Mouse (Mus musculus) liver, embryonic 14.5 days (tissue): ENCODE results near the gene Zfp316. TPM values are rescaled to one million over a fixed set of nuclear protein-coding genes. Genes with fewer than 3 reads are reported as not detected.

Experiments used
- ATAC-seq: fragments of 200-750 bp; cut with Nextera tagmentation; 2 replicates; pipeline ENCODE4 v1.8.0; 2017; ENCODE audit warnings: moderate number of reproducible peaks, mild to moderate bottlenecking, moderate library complexity; ENCODE audit not compliant: insufficient read depth
- DNase-seq, 3 experiments: peaks; one replicate each; pipeline ENCODE4 v3.0.0-alpha.2; 2012 to 2013; ENCODE audit warnings: low read depth in 3 of 3, low spot score in 3 of 3
- H3K27ac ChIP-seq: fragments of 300-500 bp; sonication (generic); 2 replicates; pipeline ENCODE4 v1.5.1; 2014; ENCODE audit warnings: moderate library complexity, mild to moderate bottlenecking, control low read depth, inconsistent platforms
- H3K27me3 ChIP-seq: fragments of 300-500 bp; sonication (generic); 2 replicates; pipeline ENCODE4 v1.6.1; 2014; ENCODE audit warnings: mild to moderate bottlenecking, low read length, moderate library complexity; ENCODE audit not compliant: control insufficient read depth, insufficient read depth
- H3K36me3 ChIP-seq: fragments of 300-500 bp; sonication (generic); replicated peaks from 2 replicates; pipeline ENCODE4 v1.6.1; 2014; ENCODE audit warnings: low read depth; ENCODE audit not compliant: control insufficient read depth, insufficient read depth
- H3K4me1 ChIP-seq, 2 experiments: fragments of 200-500 bp in 1 of 2; fragments of 300-500 bp in 1 of 2; sonication (generic) in 1 of 2; replicated peaks; 2 replicates each; pipeline ENCODE4 v1.6.1; 2012 to 2014; ENCODE audit warnings: antibody characterized with exemption in 1 of 2, inconsistent platforms in 1 of 2, low read length in 1 of 2; ENCODE audit not compliant: control insufficient read depth in 2 of 2, insufficient read depth in 2 of 2
- H3K4me2 ChIP-seq: fragments of 300-500 bp; sonication (generic); 2 replicates; pipeline ENCODE4 v1.6.1; 2014; ENCODE audit warnings: low read depth, mild to moderate bottlenecking, control low read depth, moderate library complexity
- H3K4me3 ChIP-seq, 2 experiments: fragments of 200-500 bp in 1 of 2; fragments of 300-500 bp in 1 of 2; sonication (generic) in 1 of 2; 2 replicates each; pipeline ENCODE4 v1.5.1; 2012 to 2014; ENCODE audit warnings: low read depth in 2 of 2, low read length in 2 of 2, mild to moderate bottlenecking in 2 of 2, control low read depth in 1 of 2, inconsistent platforms in 1 of 2, moderate library complexity in 1 of 2; ENCODE audit not compliant: insufficient read depth in 1 of 2
- H3K9ac ChIP-seq: fragments of 300-500 bp; sonication (generic); replicated peaks from 2 replicates; pipeline ENCODE4 v1.6.1; 2014; ENCODE audit warnings: mild to moderate bottlenecking, control low read depth, moderate library complexity
- H3K9me3 ChIP-seq: fragments of 300-500 bp; sonication (generic); 2 replicates; pipeline ENCODE4 v1.6.1; 2016; ENCODE audit warnings: low read length, mixed read lengths; ENCODE audit not compliant: control insufficient read depth
- CTCF ChIP-seq: IDR thresholded peaks from 2 replicates; pipeline ENCODE4 v1.5.1; 2016; ENCODE audit warnings: antibody characterized with exemption, low read depth, control low read depth
- EP300 ChIP-seq: IDR thresholded peaks from 2 replicates; pipeline ENCODE4 v1.6.1; 2016; ENCODE audit warnings: antibody characterized with exemption, low read depth
- whole genome bisulfite sequencing: fragments of 180-500 bp; shearing (Covaris S2); extraction: QIAGEN DNeasy Blood & Tissue Kit; methylation state at CpG from one replicate; pipeline ENCODE4 v1.1.7; 2014; ENCODE audit not compliant: insufficient replicate concordance; 5-methylcytosine and 5-hydroxymethylcytosine counted together
- polyA plus RNA-seq, 2 experiments: library from polyadenylated mRNA; depleted of rRNA in 1 of 2; stranded (reverse) in 1 of 2; unstranded in 1 of 2; fragments of >200 nt; fragmentation: Nextera tagmentation in 1 of 2; extraction: Ambion mirVana in 1 of 2; gene quantifications; 2 replicates each; pipeline versions ENCODE4 v1.2.1 to v1.2.3; 2012 to 2014

The Zfp316 gene
- polyA plus RNA-seq, 2 experiments, result 0.05 to 0.33 TPM

DNA sequence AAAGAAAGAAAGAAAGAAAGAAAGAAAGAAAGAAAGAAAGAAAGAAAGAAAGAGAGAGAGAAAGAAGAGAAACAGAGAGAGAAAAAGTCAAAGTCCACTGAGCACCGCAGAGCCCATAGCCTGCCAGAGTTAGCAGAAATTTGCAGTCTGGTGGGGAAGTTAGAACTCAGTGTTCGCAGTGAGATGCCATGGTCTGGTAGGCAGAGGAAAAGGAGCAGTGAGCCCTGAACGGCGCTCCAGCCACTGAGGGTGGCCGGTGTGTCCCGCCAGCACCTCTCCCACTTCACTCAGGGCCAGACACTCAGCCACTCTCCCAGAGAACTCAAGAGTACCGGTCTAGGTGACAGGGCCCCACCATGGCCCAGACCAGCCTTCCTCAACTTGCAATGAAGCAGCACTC is 34.4 kb upstream of the Zfp316 start:
- Histone ChIP-seq H3K27ac (no peak overlapping the region), H3K27me3 (no peaks in the 10 kb centered on the region), H3K4me2 (no peak overlapping the region), H3K4me1 (no peaks in the 10 kb centered on the region), H3K36me3 (peaks cover 39% of the 10 kb centered on the region), H3K9ac (no peak overlapping the region), H3K4me3 (no peak overlapping the region), H3K9me3 (no peaks in the 10 kb centered on the region)
- WGBS, result 86% methylated on average over 7 of the region's 7 CpGs
- ATAC-seq, result no peak
- DNase-seq, result no peak
- TF ChIP-seq CTCF (no peak), EP300 (no peak)

DNA sequence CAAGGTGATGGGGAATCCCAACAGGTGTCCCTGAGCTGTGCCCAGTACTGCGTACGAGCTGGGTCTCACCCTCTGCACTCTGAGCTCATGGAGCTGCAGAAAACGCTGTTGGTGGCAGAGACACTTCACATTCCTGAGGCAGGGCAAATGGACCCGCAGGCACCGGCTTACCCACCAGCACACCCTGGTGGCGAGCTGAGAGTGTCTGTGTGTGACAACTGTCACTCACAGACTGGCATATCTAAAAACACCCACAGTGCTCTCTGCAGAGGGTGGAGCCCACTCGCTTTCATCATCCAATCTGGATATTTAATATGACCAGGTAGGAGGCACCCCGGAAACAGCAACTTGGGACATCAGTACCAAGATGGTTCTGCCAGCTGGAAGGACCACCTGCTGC is 31.5 kb upstream of the Zfp316 start:
- H3K9ac ChIP-seq, result no peak overlapping the region
- WGBS, result 80% methylated on average over 8 of the region's 8 CpGs
- ATAC-seq (no peak), DNase-seq (no peak)
- TF ChIP-seq CTCF, result peak; percentile 63
- no peak for TF ChIP-seq EP300
- H3K4me2 ChIP-seq, result no peak overlapping the region
- no peaks in the 10 kb centered on the region for H3K27me3 ChIP-seq
- H3K4me3 ChIP-seq, result no peak overlapping the region
- H3K9me3 ChIP-seq, result no peaks in the 10 kb centered on the region
- H3K27ac ChIP-seq, result no peak overlapping the region
- H3K36me3 ChIP-seq, result peaks cover 17% of the 10 kb centered on the region
- H3K4me1 ChIP-seq, result no peaks in the 10 kb centered on the region

DNA sequence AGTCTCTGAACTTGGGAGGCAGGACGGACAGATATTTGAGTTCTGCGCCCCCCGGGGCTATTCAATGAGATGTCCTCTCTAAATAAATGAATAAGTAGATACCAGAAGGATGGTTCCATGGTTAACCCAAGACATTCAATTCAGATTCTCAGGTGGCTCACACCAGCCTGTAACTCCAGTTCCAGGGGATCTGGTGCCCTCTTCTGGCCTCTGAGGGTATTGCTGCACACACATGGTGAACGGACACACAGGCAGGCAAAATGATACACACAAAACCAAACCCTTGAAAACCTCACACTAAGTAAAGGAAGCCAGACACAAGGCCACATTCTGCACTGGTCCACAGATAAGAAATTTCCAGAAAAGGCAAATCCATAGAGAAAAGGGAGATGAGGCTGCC is 29.9 kb upstream of the Zfp316 start:
- peaks cover 8% of the 10 kb centered on the region; the same call in 1 of the 2 replicates for H3K36me3 ChIP-seq
- H3K4me3 ChIP-seq, result no peak overlapping the region
- H3K9ac ChIP-seq, result no peak overlapping the region
- no peak for TF ChIP-seq EP300
- TF ChIP-seq CTCF, result peak; percentile 87
- WGBS, result 86% methylated on average over 4 of the region's 4 CpGs
- no peak for DNase-seq
- H3K27me3 ChIP-seq, result no peaks in the 10 kb centered on the region
- no peak overlapping the region for H3K4me2 ChIP-seq
- no peak overlapping the region for H3K27ac ChIP-seq
- no peak for ATAC-seq
- no peaks in the 10 kb centered on the region for H3K4me1 ChIP-seq
- no peaks in the 10 kb centered on the region for H3K9me3 ChIP-seq

DNA sequence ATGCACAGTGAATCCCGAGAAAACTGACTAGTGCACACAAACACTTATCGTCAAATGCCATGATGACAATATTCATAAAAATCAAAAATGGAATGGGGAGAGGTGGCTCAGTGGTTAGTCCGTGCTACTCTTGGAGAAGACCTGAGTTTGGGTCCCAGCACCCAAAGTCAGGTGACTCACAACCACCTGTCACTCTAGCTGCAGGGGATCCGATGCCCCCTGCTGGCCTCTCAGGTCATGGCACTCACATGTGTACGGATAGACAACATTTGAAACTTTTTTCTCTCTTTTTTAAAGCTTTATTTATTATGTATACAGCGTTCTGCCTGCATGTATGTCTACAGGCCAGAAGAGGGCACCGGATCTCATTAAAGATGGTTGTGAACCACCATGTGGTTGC is 28.6 kb upstream of the Zfp316 start:
- Histone ChIP-seq H3K27me3 (peaks cover 10% of the 10 kb centered on the region), H3K4me2 (no peak overlapping the region), H3K36me3 (peaks cover 5% of the 10 kb centered on the region; the same call in 1 of the 2 replicates), H3K27ac (no peak overlapping the region), H3K4me3 (no peak overlapping the region), H3K9me3 (no peaks in the 10 kb centered on the region), H3K9ac (no peak overlapping the region), H3K4me1 (no peaks in the 10 kb centered on the region)
- TF ChIP-seq CTCF, result peak; percentile 70
- TF ChIP-seq EP300, result no peak
- no peak for DNase-seq
- no peak for ATAC-seq
- 83% methylated on average over 7 of the region's 7 CpGs for WGBS

DNA sequence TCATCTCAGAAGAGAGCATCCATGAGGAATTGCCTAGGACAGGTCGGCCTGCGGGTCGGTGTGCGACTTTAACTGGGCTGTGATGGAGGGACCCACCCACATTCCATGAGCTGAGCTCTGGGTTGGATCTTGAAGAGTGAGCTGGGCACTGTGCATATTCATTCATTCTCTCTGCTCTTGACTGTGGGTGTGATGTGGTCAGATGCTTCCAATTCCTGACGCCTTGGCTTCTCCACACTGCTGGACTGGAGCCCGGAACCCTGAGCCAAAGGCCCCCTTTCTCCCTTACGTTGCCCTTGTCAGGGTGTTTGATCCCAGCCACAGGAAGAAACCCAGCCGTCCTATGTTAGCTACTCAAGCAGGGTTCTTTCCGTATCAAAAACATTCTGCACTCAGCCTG is 28.2 kb upstream of the Zfp316 start:
- Histone ChIP-seq H3K4me1 (no peaks in the 10 kb centered on the region), H3K9me3 (no peaks in the 10 kb centered on the region), H3K4me3 (no peak overlapping the region), H3K36me3 (peaks cover 5% of the 10 kb centered on the region; the same call in 1 of the 2 replicates), H3K4me2 (no peak overlapping the region), H3K9ac (no peak overlapping the region), H3K27ac (no peak overlapping the region), H3K27me3 (peaks cover 14% of the 10 kb centered on the region)
- DNase-seq (no peak), ATAC-seq (no peak)
- no peak for TF ChIP-seq EP300
- no peak for TF ChIP-seq CTCF
- 87% methylated on average over 9 of the region's 9 CpGs for WGBS
